Mouse (Mus musculus) layer of hippocampus, postnatal 10 days (tissue): ENCODE measurements around the gene Enpp6. TPM values are rescaled to one million over a fixed set of nuclear protein-coding genes. Genes with fewer than 3 reads are reported as not detected.

ENCODE experiments used
- total RNA-seq, 2 experiments: library from RNA; stranded (reverse); gene quantifications; 2 replicates each; pipeline ENCODE4 v1.2.3; 2021

The Enpp6 gene
- total RNA-seq, 2 experiments from 2014 or later = 14.1 to 14.5 TPM

Other genes starting within 250 kb of the Enpp6 start
- gene Irf2, start 247.2 kb upstream of the Enpp6 start, total RNA-seq = 10 to 100 TPM; 40.1 to 46.6 TPM